Mouse (Mus musculus) large intestine, adult 2 months (tissue): ENCODE results near the gene Lce1l. TPM values are rescaled to one million over a fixed set of nuclear protein-coding genes. Genes with fewer than 3 reads are reported as not detected.
"Not testable (repeated sequence)": the region's sequence is repeated elsewhere in the genome, so short reads cannot be mapped to it uniquely, and the experiment has no call there.

ENCODE experiments used
- DNase-seq: peaks from one replicate; pipeline ENCODE4 v3.0.0-alpha.2; 2012; ENCODE audit warnings: low read depth, low spot score
- whole genome bisulfite sequencing: fragments of 180-500 bp; shearing (Covaris S2); methylation state at CpG from one replicate; pipeline ENCODE4 v1.1.7; 2018; 5-methylcytosine and 5-hydroxymethylcytosine counted together
- polyA plus RNA-seq: library from polyadenylated mRNA; depleted of rRNA; stranded (reverse); fragments of >200 nt; gene quantifications from 2 replicates; pipeline ENCODE4 v1.2.3, GENCODE M21; 2012; rRNA removed

Lce1l gene
- polyA plus RNA-seq, result not detected in 2 replicates

- no peak for DNase-seq
- WGBS, result 82% methylated on average over 3 of the region's 3 CpGs
These were observed at the start of gene Lce1l for GRCm38 (mm10) chr3:92851186-92851585. Gene Lce1l, minus strand, starts transcription at chr3:92851286.

- no peak for DNase-seq
- 34% methylated on average over 1 of the region's 1 CpGs for WGBS
These were observed 43.4 kb upstream of the Lce1l start for GRCm38 (mm10) chr3:92894489-92894888.

GRCm38 (mm10) chr3:92894063-92894462 lies 43.0 kb upstream of the Lce1l start:
- WGBS, result 38% methylated on average over 3 of the region's 3 CpGs
- DNase-seq, result no peak

GRCm38 (mm10) chr3:92874180-92874579 lies 23.1 kb upstream of the Lce1l start:
- 76% methylated on average over 3 of the region's 3 CpGs for WGBS
- DNase-seq, result no peak

GRCm38 (mm10) chr3:92870116-92870515 lies 19.0 kb upstream of the Lce1l start, which contains the start of gene 2310050C09Rik:
Gene 2310050C09Rik, minus strand, starts transcription at chr3:92870216.
- WGBS, result 59% methylated on average over 4 of the region's 4 CpGs
- no peak for DNase-seq

GRCm38 (mm10) chr3:92827108-92827507 lies 24.0 kb downstream of the Lce1l start, which contains the start of gene Kprp:
Gene Kprp, minus strand, starts transcription at chr3:92827247.
- 9% methylated on average over 1 of the region's 1 CpGs for WGBS
- DNase-seq, result no peak

- DNase-seq, result no peak
- 7% methylated on average over 1 of the region's 1 CpGs for WGBS
These were observed 25.3 kb downstream of the Lce1l start for GRCm38 (mm10) chr3:92825808-92826207.

- 95% methylated on average over 2 of the region's 2 CpGs for WGBS
These were observed 35.0 kb downstream of the Lce1l start for GRCm38 (mm10) chr3:92816036-92816435.

GRCm38 (mm10) chr3:92815581-92815980 lies 35.5 kb downstream of the Lce1l start:
- 90% methylated on average over 3 of the region's 3 CpGs for whole genome bisulfite sequencing
- DNase-seq, result no peak

More at GRCm38 (mm10) chr3:92816036-92816435, 35.0 kb downstream of the Lce1l start:
- DNase-seq, result not testable (repeated sequence)

GRCm38 (mm10) chr3:92807791-92808190 lies 43.3 kb downstream of the Lce1l start, which contains the start of gene Lce1k:
Gene Lce1k, minus strand, starts transcription at chr3:92807891.
- no peak for DNase-seq

Other genes starting within 250 kb of the Lce1l start
- not detected in 2 replicates for gene 2210017I01Rik, start 243.8 kb downstream of the Lce1l start, polyA plus RNA-seq
- not detected in 2 replicates for gene Lce6a, start 229.6 kb downstream of the Lce1l start, polyA plus RNA-seq
- not detected in 2 replicates for gene Lce1a1, start 203.0 kb downstream of the Lce1l start, polyA plus RNA-seq
- gene Lce1b, start 194.4 kb downstream of the Lce1l start, polyA plus RNA-seq, result 0.15 TPM in 1 of 2 replicates, not detected in the other
- not detected in 2 replicates for gene Lce1a2, start 181.0 kb downstream of the Lce1l start, polyA plus RNA-seq
- not detected in 2 replicates for gene Lce1c, start 172.0 kb downstream of the Lce1l start, polyA plus RNA-seq
- gene Lce1d, start 164.1 kb downstream of the Lce1l start, polyA plus RNA-seq, result not detected in 2 replicates
- not detected in 2 replicates for gene Lce1e, start 142.2 kb downstream of the Lce1l start, polyA plus RNA-seq
- not detected in 2 replicates for gene Lce1f, start 130.9 kb downstream of the Lce1l start, polyA plus RNA-seq
- not detected in 2 replicates for gene Gm38119, start 112.2 kb downstream of the Lce1l start, polyA plus RNA-seq
- not detected in 2 replicates for gene Lce1g, start 98.9 kb downstream of the Lce1l start, polyA plus RNA-seq
- not detected in 2 replicates for gene Lce1h, start 86.2 kb downstream of the Lce1l start, polyA plus RNA-seq
- gene Lce1i, start 72.4 kb downstream of the Lce1l start, polyA plus RNA-seq, result not detected in 2 replicates
- not detected in 2 replicates for gene Lce1j, start 60.8 kb downstream of the Lce1l start, polyA plus RNA-seq
- gene Lce1k, start 43.4 kb downstream of the Lce1l start, polyA plus RNA-seq, result not detected in 2 replicates
- not detected in 2 replicates for gene Kprp, start 24.0 kb downstream of the Lce1l start, polyA plus RNA-seq
- not detected in 2 replicates for gene 2310050C09Rik, start 18.9 kb upstream of the Lce1l start, polyA plus RNA-seq
- gene Lce3a, start 74.9 kb upstream of the Lce1l start, polyA plus RNA-seq, result not detected in 2 replicates
- 0.26 TPM in 1 of 2 replicates, not detected in the other for gene Lce3b, start 81.7 kb upstream of the Lce1l start, polyA plus RNA-seq
- not detected in 2 replicates for gene Lce3c, start 93.2 kb upstream of the Lce1l start, polyA plus RNA-seq
- not detected in 2 replicates for gene Lce3d, start 106.1 kb upstream of the Lce1l start, polyA plus RNA-seq
- not detected in 2 replicates for gene Lce3e, start 115.8 kb upstream of the Lce1l start, polyA plus RNA-seq
- gene Lce3f, start 140.9 kb upstream of the Lce1l start, polyA plus RNA-seq, result not detected in 2 replicates
- gene Crct1, start 164.4 kb upstream of the Lce1l start, polyA plus RNA-seq, result 0.18 and 0.21 TPM in 2 replicates
- not detected in 2 replicates for gene Lce1m, start 167.8 kb upstream of the Lce1l start, polyA plus RNA-seq
- gene Gm4858, start 217.5 kb upstream of the Lce1l start, polyA plus RNA-seq, result not detected in 2 replicates